Mouse (Mus musculus) stomach, embryonic 16.5 days (tissue): Measurements from ENCODE around the gene Dhh. TPM values are rescaled to one million over a fixed set of nuclear protein-coding genes. Genes with fewer than 3 reads are reported as not detected.
A peak's percentile ranks its signal among the peaks of the same experiment; 100 is the strongest.

ENCODE experiments used
- ATAC-seq: fragments of 200-750 bp; cut with Nextera tagmentation; 2 replicates; pipeline ENCODE4 v1.8.0; 2017; ENCODE audit warnings: moderate number of reproducible peaks, moderate TSS enrichment; ENCODE audit not compliant: insufficient read depth, low FRiP score
- H3K27ac ChIP-seq: fragments of 300-500 bp; sonication (generic); 2 replicates; pipeline ENCODE4 v1.5.1; 2014; ENCODE audit warnings: low read length
- H3K27me3 ChIP-seq: fragments of 300-500 bp; sonication (generic); 2 replicates; pipeline ENCODE4 v1.6.1; 2014; ENCODE audit warnings: low read length, control low read depth, mixed read lengths; ENCODE audit not compliant: control insufficient read depth, insufficient read depth
- H3K36me3 ChIP-seq: fragments of 300-500 bp; sonication (generic); 2 replicates; pipeline ENCODE4 v1.6.1; 2014; ENCODE audit warnings: low read length; ENCODE audit not compliant: control insufficient read depth, insufficient read depth
- H3K4me1 ChIP-seq: fragments of 300-500 bp; sonication (generic); 2 replicates; pipeline ENCODE4 v1.6.1; 2014; ENCODE audit warnings: low read length, control low read depth, mixed read lengths; ENCODE audit not compliant: control insufficient read depth, insufficient read depth
- H3K4me2 ChIP-seq: fragments of 300-500 bp; sonication (generic); 2 replicates; pipeline ENCODE4 v1.6.1; 2014; ENCODE audit warnings: low read depth, low read length, mixed read lengths
- H3K4me3 ChIP-seq: fragments of 300-500 bp; sonication (generic); replicated peaks from 2 replicates; pipeline ENCODE4 v1.5.1; 2014; ENCODE audit warnings: mild to moderate bottlenecking, low read length
- H3K9ac ChIP-seq: fragments of 300-500 bp; sonication (generic); 2 replicates; pipeline ENCODE4 v1.6.1; 2014; ENCODE audit warnings: low read length
- H3K9me3 ChIP-seq: fragments of 300-500 bp; sonication (generic); replicated peaks from 2 replicates; pipeline ENCODE4 v1.6.1; 2016; ENCODE audit warnings: low read length, control low read depth; ENCODE audit not compliant: control insufficient read depth
- WGBS: fragments of 180-500 bp; shearing (Covaris S2); extraction: QIAGEN DNeasy Blood & Tissue Kit; methylation state at CpG from one replicate; pipeline ENCODE4 v1.1.7; 2014; 5-methylcytosine and 5-hydroxymethylcytosine counted together
- polyA plus RNA-seq: library from polyadenylated mRNA; unstranded; fragments of >200 nt; fragmentation: Nextera tagmentation; extraction: Ambion mirVana; gene quantifications from 2 replicates; pipeline ENCODE4 v1.2.1, GENCODE M21; 2015

Gene Dhh
- 0.84 and 1.1 TPM in 2 replicates for polyA plus RNA-seq

DNA sequence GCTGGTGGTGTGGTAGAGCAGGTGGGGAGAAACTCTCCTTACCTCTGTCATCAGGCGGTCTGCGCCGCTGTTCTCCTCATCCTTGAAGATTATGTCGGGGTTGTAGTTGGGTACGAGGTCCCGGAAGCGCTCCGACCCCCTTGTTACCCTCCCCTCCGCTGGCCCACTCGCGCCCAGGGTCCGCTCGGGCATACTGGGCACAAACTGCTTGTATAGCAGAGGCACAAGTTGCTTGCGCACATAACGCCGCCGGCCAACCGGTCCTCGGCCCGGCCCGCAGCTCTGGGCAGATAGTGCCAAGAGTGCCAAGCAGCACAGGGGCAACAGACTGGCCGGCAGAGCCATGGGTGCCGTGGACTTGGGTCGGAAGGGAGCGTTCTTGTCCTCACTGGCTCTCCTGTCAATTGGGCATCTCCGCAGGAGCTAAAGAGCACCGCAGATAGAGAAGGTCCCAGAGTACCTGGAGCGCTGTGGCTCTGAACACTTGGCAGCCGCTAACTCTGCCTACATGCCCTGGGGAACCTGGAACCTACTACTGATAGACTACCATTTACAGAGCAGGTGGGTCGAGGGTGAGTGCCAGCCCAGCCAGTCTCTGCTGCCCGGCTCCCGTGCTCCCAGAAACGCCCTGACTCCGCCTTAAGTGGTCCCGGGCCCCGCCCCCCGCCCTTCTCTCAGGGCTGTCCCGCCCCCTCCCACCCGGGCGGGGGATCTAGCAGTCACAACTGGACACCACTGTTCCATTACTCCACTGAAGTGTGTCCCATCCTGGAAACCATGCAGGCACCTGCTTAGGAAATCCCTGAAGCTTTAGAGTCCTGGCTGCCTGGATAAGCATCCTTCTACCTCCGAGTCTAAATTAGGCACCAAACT is at the start of gene Dhh:
Gene Dhh (minus strand): TSS at position 613 of the 873 bp plus-strand sequence.
- Histone ChIP-seq H3K27ac (no peak within 1 kb of the TSS), H3K4me1 (peaks cover 19% of the 10 kb centered on the region), H3K4me2 (peak within 1 kb of the TSS; percentile 45), H3K27me3 (peaks cover 58% of the 10 kb centered on the region), H3K4me3 (peak within 1 kb of the TSS; percentile 26), H3K36me3 (no peaks in the 10 kb centered on the region), H3K9ac (no peak within 1 kb of the TSS; the same call in 1 of the 2 replicates), H3K9me3 (no peaks in the 10 kb centered on the region)
- 1% methylated on average over 41 of the region's 41 CpGs for WGBS
- no peak for ATAC-seq

DNA sequence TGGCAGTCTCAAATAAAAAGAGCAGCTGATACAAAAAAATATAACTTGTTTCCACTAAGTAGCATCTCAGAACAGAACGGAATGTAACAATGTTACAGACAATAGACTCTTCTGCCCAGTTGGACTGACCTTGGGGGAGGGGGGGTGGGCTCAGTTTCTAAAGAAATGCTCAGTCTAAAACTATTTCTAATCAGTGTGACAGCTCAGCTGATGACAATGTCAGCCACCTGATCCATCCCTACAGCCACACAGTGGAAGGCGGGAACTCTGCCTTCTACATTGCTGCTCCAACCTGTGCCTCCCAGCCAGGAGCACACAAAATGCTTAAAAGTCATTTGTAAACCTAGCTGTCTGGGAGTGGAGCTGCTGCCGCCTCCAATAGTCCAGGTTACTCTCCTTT is 49.5 kb upstream of the Dhh start:
- no peak for ATAC-seq
- whole genome bisulfite sequencing, result 46% methylated on average over 3 of the region's 3 CpGs

DNA sequence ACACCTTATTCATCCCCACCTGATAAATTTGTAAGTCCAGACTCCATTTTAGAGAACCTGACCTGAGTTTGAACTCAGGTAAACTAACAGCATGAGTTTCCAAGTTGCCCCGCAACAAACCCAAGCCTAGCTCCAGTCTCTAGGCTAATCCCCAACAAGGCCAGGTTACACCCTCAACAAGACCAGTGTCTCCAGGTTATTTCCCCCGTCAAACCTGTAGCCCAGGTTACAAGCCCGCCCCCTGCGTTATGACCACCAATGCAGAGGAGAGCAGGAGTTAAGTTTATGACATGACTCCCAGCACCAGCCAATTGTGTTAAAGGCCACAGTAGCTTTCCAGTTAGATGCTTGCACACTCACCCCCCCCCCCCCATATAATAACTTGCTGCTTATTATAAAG is 44.8 kb upstream of the Dhh start:
- Histone ChIP-seq H3K4me1 (no peaks in the 10 kb centered on the region), H3K9ac (no peak overlapping the region), H3K9me3 (no peaks in the 10 kb centered on the region), H3K4me2 (no peak overlapping the region), H3K27me3 (no peaks in the 10 kb centered on the region), H3K27ac (no peak overlapping the region), H3K36me3 (no peaks in the 10 kb centered on the region), H3K4me3 (no peak overlapping the region)
- 57% methylated on average over 4 of the region's 4 CpGs for WGBS
- no peak for ATAC-seq

More for the DNA sequence above, 49.5 kb upstream of the Dhh start:
- H3K36me3 ChIP-seq, result no peaks in the 10 kb centered on the region
- no peak overlapping the region for H3K27ac ChIP-seq
- H3K4me3 ChIP-seq, result no peak overlapping the region
- no peaks in the 10 kb centered on the region for H3K9me3 ChIP-seq
- no peak overlapping the region for H3K9ac ChIP-seq
- H3K4me1 ChIP-seq, result 0 out of 2 replicates have a peak, but pooled peaks cover 2% of the 10 kb centered on the region
- H3K27me3 ChIP-seq, result no peaks in the 10 kb centered on the region
- H3K4me2 ChIP-seq, result no peak overlapping the region

DNA sequence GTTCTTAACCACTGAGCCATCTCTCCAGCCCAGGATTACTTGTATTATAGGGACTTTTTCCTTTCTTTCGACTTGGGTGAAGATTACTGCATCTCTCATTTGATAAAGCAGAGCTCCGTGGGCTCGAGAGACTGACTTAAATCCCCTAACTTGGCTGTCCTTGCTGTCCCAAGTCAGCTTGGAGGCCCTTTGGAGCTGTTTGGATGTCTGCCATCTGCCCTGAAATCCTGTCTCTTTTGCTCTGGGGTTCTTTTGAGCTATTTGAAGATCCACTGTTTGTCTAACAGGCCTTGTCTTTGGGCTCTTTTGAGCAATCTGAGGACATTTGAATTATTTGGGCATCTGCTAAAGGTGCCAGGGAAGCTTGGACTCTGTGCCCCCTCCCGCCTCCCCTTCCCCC is 43.7 kb upstream of the Dhh start:
- H3K4me3 ChIP-seq, result no peak overlapping the region
- no peak overlapping the region for H3K9ac ChIP-seq
- H3K27me3 ChIP-seq, result no peaks in the 10 kb centered on the region
- H3K4me1 ChIP-seq, result no peaks in the 10 kb centered on the region
- H3K9me3 ChIP-seq, result no peaks in the 10 kb centered on the region
- no peaks in the 10 kb centered on the region for H3K36me3 ChIP-seq
- no peak overlapping the region for H3K4me2 ChIP-seq
- 75% methylated on average over 4 of the region's 4 CpGs for WGBS
- ATAC-seq, result no peak
- H3K27ac ChIP-seq, result no peak overlapping the region

DNA sequence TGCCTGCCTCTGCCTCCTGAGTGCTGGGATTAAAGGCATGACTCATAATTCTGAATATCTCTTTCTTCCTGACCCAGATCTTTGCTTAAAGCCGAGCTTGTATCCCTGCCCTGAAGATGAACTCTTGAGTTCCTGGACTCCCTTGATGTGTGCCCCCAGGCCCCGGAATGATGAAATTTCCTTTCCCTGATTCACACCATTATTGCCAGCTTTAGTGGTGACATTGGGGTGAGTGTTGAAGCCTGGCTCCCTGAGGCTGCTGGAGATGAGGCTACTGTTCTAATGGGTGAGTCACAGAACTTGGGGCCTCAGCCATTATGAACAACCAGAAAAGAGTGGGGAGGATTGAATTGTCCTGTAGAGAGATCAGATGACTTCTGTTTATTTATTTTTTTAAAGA is 43.2 kb upstream of the Dhh start:
- Histone ChIP-seq H3K27ac (no peak overlapping the region), H3K27me3 (no peaks in the 10 kb centered on the region), H3K9me3 (no peaks in the 10 kb centered on the region), H3K4me3 (no peak overlapping the region), H3K4me1 (no peaks in the 10 kb centered on the region), H3K4me2 (no peak overlapping the region), H3K36me3 (no peaks in the 10 kb centered on the region), H3K9ac (no peak overlapping the region)
- no peak for ATAC-seq
- WGBS, result 63% methylated on average over 2 of the region's 2 CpGs

DNA sequence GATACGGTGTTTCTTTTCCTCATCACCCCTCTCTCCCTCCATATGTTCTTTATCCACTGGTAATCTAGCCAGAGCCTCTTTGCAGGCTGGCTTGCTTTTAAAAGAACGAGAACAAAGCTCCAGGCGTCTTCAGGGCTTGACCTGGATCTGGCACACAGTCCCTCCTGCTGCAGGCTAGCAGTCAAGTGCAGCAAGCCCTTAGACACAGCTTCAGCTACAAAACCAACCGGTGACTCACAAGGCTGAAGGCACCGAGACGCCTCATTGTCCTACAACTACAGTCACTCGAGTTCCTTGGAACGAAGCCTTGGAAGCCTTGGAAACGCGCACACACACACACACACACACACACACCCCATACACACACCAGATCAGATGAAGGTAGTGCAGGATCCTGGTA is 42.5 kb upstream of the Dhh start:
- WGBS, result 70% methylated on average over 10 of the region's 10 CpGs
- no peak for ATAC-seq
- Histone ChIP-seq H3K9me3 (no peaks in the 10 kb centered on the region), H3K4me1 (no peaks in the 10 kb centered on the region), H3K4me3 (no peak overlapping the region), H3K9ac (no peak overlapping the region), H3K36me3 (no peaks in the 10 kb centered on the region), H3K4me2 (no peak overlapping the region), H3K27ac (no peak overlapping the region), H3K27me3 (no peaks in the 10 kb centered on the region)

DNA sequence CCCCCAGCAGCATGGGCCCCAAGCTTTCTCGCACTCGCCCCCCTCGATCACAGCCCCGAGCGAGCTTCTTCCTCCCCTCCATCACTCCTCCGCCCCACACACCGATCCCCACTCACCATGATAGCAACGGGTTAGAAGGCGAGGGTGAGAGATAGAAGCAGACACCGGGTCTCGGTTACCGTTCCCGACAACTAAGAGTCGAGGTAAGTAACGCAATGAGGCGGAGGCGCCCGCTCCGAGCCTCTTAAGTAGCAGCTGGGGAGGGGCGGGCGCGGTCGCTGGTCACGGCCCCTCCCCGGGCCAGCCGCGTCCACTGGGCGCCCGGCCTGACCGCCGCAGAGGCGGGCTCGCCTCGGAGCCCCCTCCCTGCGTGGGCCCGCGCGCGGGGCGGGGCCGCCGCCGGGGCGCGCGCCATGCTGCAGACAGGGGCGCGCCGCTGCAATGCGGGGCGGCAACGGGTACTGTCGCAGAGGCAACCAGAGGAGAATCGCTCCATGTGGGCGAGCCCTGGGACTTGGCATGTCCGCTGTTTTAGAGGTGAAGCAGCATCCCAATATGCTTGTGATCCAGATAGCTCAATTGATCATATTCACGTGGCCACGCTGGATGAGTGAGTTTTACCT is 36.0 kb upstream of the Dhh start, which contains the start of gene Tuba1b:
Gene Tuba1b (minus strand): TSS at position 349 of the 623 bp plus-strand sequence.
- peak; percentile 97 for ATAC-seq
- no peaks in the 10 kb centered on the region for H3K9me3 ChIP-seq

DNA sequence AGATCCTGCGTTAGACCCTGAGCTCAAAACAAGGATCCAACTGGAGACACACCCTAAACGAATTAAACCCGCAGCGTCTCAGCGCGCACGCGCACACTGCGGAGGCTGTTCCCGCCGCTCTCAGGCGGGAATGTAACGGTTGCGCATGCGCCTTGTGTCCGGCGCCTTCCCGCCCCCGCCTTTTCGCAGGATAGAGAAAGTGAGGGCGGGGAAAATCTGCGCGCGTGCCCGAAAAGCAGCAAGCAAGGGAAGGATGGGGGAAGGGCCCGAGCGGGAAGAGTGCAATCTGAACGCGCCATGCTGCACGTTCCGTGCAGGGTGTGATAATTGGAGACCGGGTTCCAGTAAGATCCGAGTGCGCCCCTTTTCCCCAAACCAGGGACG is 35.5 kb upstream of the Dhh start:
- WGBS, result under 1% methylated on average over 35 of the region's 35 CpGs
- peak; percentile 87 for ATAC-seq

More for the DNA sequence above, 36.0 kb upstream of the Dhh start, which contains the start of gene Tuba1b:
- Histone ChIP-seq H3K4me3 (peak within 1 kb of the TSS; percentile 81), H3K4me1 (peaks cover 8% of the 10 kb centered on the region), H3K9ac (peak within 1 kb of the TSS; percentile 94), H3K27me3 (no peaks in the 10 kb centered on the region), H3K27ac (peak within 1 kb of the TSS; percentile 99), H3K4me2 (peak within 1 kb of the TSS; percentile 98), H3K36me3 (0 out of 2 replicates have a peak, but pooled peaks cover 6% of the 10 kb centered on the region)
- under 1% methylated on average over 48 of the region's 58 CpGs for WGBS

More for the DNA sequence above, 35.5 kb upstream of the Dhh start:
- peak overlapping the region; percentile 94 for H3K9ac ChIP-seq
- 0 out of 2 replicates have a peak, but pooled peaks cover 6% of the 10 kb centered on the region for H3K36me3 ChIP-seq
- H3K4me1 ChIP-seq, result peaks cover 8% of the 10 kb centered on the region
- peak overlapping the region; percentile 99 for H3K27ac ChIP-seq
- no peaks in the 10 kb centered on the region for H3K27me3 ChIP-seq
- H3K4me3 ChIP-seq, result peak overlapping the region; percentile 81
- peak overlapping the region; percentile 98 for H3K4me2 ChIP-seq
- H3K9me3 ChIP-seq, result no peaks in the 10 kb centered on the region
